ENCODE assay signal across 8 mouse cellular contexts in the genomic region with DNA sequence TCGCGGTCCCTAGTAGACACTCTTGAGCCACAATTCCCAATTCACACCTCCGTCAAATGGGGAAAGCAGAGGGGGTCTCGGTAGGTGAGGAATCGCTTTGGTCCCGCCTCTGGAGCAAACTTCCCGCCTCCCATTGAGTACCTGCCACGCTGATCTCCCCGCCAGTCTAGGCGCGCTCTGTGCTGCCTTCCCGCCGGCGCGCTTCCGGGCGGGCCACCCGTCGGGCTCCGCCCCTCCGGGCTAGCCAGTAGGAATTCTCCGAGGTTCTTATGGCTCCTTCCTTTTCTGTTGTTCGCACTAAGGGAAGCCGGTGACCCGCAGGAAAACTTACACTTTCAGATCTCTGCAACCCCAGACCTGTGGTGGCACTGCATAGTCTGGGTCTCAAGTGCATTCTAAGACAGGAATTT. TPM values are rescaled to one million over a fixed set of nuclear protein-coding genes. Genes with fewer than 3 reads are reported as not detected.
A peak's percentile ranks its signal among the peaks of the same experiment; 100 is the strongest.
DNase-seq lines count a peak whose midpoint lies in the region; ATAC-seq and TF ChIP-seq lines count a peak whose summit lies in the region.

Gene Pidd1, minus strand, starts transcription at position 198 of the 410 bp plus-strand sequence.

- H3K9me3 ChIP-seq in forebrain, embryonic 14.5 days (replicated peaks; ENCODE audit: control insufficient read depth, low read length) = no peaks in the 10 kb centered on the region
- H3K9me3 ChIP-seq in liver, embryonic 16.5 days (replicated peaks; ENCODE audit: control insufficient read depth, low read length) = no peaks in the 10 kb centered on the region

- peak within 1 kb of the TSS; percentile 71 for H3K4me3 ChIP-seq in bone marrow macrophage, adult 2 months (ENCODE audit: insufficient read depth, low read length)
- H3K4me3 ChIP-seq in forebrain, embryonic 14.5 days (ENCODE audit: low read depth, low read length) = peak within 1 kb of the TSS; percentile 35
- H3K4me3 ChIP-seq in liver, embryonic 16.5 days (ENCODE audit: low read depth, low read length) = peak within 1 kb of the TSS; percentile 63
- H3K4me3 ChIP-seq in olfactory bulb, adult 2 months (ENCODE audit: insufficient read depth, low read depth, low read length) = peak within 1 kb of the TSS; percentile 12; the same call in 1 of the 2 replicates

- H3K9ac ChIP-seq in forebrain, embryonic 14.5 days (ENCODE audit: low read length) = peak within 1 kb of the TSS; percentile 66
- H3K9ac ChIP-seq in liver, embryonic 16.5 days (ENCODE audit: low read depth, low read length) = peak within 1 kb of the TSS; percentile 78

- under 1% methylated on average over 25 of the region's 25 CpGs for WGBS in forebrain, embryonic 14.5 days
- WGBS in liver, embryonic 16.5 days (ENCODE audit: insufficient replicate concordance) = under 1% methylated on average over 25 of the region's 25 CpGs
- 1% methylated on average over 25 of the region's 25 CpGs for WGBS in olfactory bulb, adult 2 months

- TF ChIP-seq CTCF in bone marrow macrophage, adult 2 months (IDR thresholded peaks at IDR 0.05; ENCODE audit: low read depth, low read length) = no peak
- TF ChIP-seq CTCF in olfactory bulb, adult 2 months (IDR thresholded peaks at IDR 0.05; ENCODE audit: insufficient read depth, low read depth, low read length) = no peak

- no peak for TF ChIP-seq POLR2A in bone marrow macrophage, adult 2 months (IDR thresholded peaks at IDR 0.05; ENCODE audit: borderline replicate concordance, low read depth, low read length)
- TF ChIP-seq POLR2A in olfactory bulb, adult 2 months (IDR thresholded peaks at IDR 0.05; ENCODE audit: insufficient read depth, low read depth, low read length) = no peak

- H3K4me2 ChIP-seq in forebrain, embryonic 14.5 days (ENCODE audit: low read length) = peak within 1 kb of the TSS; percentile 73
- H3K4me2 ChIP-seq in liver, embryonic 16.5 days (ENCODE audit: low read depth, low read length) = peak within 1 kb of the TSS; percentile 95

- H3K36me3 ChIP-seq in forebrain, embryonic 14.5 days (ENCODE audit: control insufficient read depth, insufficient read depth, low read length) = peaks cover 20% of the 10 kb centered on the region
- peaks cover 27% of the 10 kb centered on the region for H3K36me3 ChIP-seq in liver, embryonic 16.5 days (ENCODE audit: control insufficient read depth, insufficient read depth)

- peak; percentile 69 for DNase-seq in kidney, adult 11 months
- no peak for DNase-seq in kidney, adult 9 months
- peak; percentile 81 for DNase-seq in forebrain, embryonic 14.5 days (ENCODE audit: low spot score)
- peak; percentile 86 for DNase-seq in induced T-regulatory cell, adult 2 months (ENCODE audit: low read depth)
- no peak for DNase-seq in ovary, postnatal 14 days (ENCODE audit: low spot score)

- peaks cover 15% of the 10 kb centered on the region for H3K4me1 ChIP-seq in bone marrow macrophage, adult 2 months (ENCODE audit: control insufficient read depth, insufficient read depth, low read length)
- peaks cover 21% of the 10 kb centered on the region for H3K4me1 ChIP-seq in forebrain, embryonic 14.5 days (ENCODE audit: control insufficient read depth, insufficient read depth, low read length)
- H3K4me1 ChIP-seq in liver, embryonic 16.5 days (ENCODE audit: control insufficient read depth, low read depth, low read length) = peaks cover 52% of the 10 kb centered on the region
- H3K4me1 ChIP-seq in olfactory bulb, adult 2 months (ENCODE audit: control insufficient read depth, insufficient read depth, low read length) = peaks cover 11% of the 10 kb centered on the region

- peak; percentile 54 for ATAC-seq in forebrain, embryonic 14.5 days
- peak; percentile 64 for ATAC-seq in liver, embryonic 16.5 days (ENCODE audit: low read depth)

- 0 out of 2 replicates have a peak, but pooled peaks cover 2% of the 10 kb centered on the region for H3K27me3 ChIP-seq in forebrain, embryonic 14.5 days (replicated peaks; ENCODE audit: control insufficient read depth, insufficient read depth, low read length)
- no peaks in the 10 kb centered on the region for H3K27me3 ChIP-seq in liver, embryonic 16.5 days (ENCODE audit: control insufficient read depth, insufficient read depth, low read depth, low read length)

- H3K27ac ChIP-seq in bone marrow macrophage, adult 2 months (ENCODE audit: insufficient read depth, low read depth, low read length) = peak within 1 kb of the TSS; percentile 60
- peak within 1 kb of the TSS; percentile 27; the same call in 1 of the 2 replicates for H3K27ac ChIP-seq in forebrain, embryonic 14.5 days (ENCODE audit: low read depth, low read length)
- H3K27ac ChIP-seq in liver, embryonic 16.5 days (ENCODE audit: low read length) = peak within 1 kb of the TSS; percentile 84
- H3K27ac ChIP-seq in olfactory bulb, adult 2 months (ENCODE audit: insufficient read depth, low read depth, low read length) = no peak within 1 kb of the TSS

RNA-seq across cellular contexts. Expression of gene Pidd1, which starts in this region (rescaled TPM):
- 4.0 and 5.6 TPM in 2 replicates for polyA plus RNA-seq in bone marrow macrophage, adult 2 months (2012; ENCODE audit: insufficient read depth, insufficient read length, missing spikeins)
- polyA plus RNA-seq in forebrain, embryonic 14.5 days (2014; fragmentation: Nextera tagmentation; extraction: Ambion mirVana) = 5.4 and 5.6 TPM in 2 replicates
- 8.8 and 9.7 TPM in 2 replicates for polyA plus RNA-seq in liver, embryonic 16.5 days (2015; fragmentation: Nextera tagmentation; extraction: Ambion mirVana)
- not detected in 2 replicates for polyA plus RNA-seq in olfactory bulb, adult 2 months (2012; ENCODE audit: insufficient read depth, insufficient read length, low replicate concordance, missing spikeins)

Comparison
In these comparisons a context has a peak if more than half of its experiments do, and no peak if none do; other contexts are left out.
1. DNase-seq: peak in kidney, adult 11 months (single experiment), forebrain, embryonic 14.5 days (single experiment) and induced T-regulatory cell, adult 2 months (single experiment); none in kidney, adult 9 months (single experiment) and ovary, postnatal 14 days (single experiment).
2. H3K4me3 ChIP-seq: peak in every context shown above with its lines; median percentile 71 in bone marrow macrophage, adult 2 months; 63 in liver, embryonic 16.5 days; 35 in forebrain, embryonic 14.5 days; 12 in olfactory bulb, adult 2 months.